Mouse (Mus musculus): ENCODE measurements at regions not wholly inside any gene's neighbourhood (a gene's known extent, or its start where the extent isn't known, plus 50 kb on each side); places are given as distances from the start of the nearest gene placed in this dataset.

DNA sequence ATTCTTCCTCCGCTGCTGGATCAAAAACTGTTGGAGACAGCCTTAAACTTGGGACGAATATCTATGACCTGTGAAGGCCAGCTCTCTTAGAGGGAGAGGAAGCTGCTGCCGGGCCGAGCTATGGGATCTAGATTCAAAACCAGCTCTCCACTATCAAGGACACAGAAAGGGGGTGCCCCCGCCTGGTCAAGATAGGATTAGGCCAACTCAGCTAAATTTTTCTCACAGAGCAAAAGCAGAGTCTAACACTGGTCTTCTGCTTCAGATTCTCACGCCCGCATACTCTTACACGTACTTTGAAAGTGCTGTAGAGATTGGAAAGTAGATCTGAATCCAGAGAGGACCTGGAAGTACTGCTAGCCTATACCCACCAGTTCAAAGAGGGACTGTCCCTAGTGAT, 56.2 kb upstream of the Rbbp6 start:
- TF ChIP-seq CTCF (IDR thresholded peaks at IDR 0.05; ENCODE audit: low read depth, low read length): no peak
- no peak for TF ChIP-seq EP300 (IDR thresholded peaks at IDR 0.05; ENCODE audit: insufficient read depth, low read depth, low read length)
- TF ChIP-seq POLR2A (IDR thresholded peaks at IDR 0.05; ENCODE audit: insufficient read depth, low read length): no peak
